Mouse (Mus musculus) retina, adult 2 months (tissue): ENCODE results near the gene Fam122c.

Source experiments
- DNase-seq: peaks from one replicate; pipeline ENCODE4 v3.0.0-alpha.2; 2012; ENCODE audit warnings: low read depth, low spot score

Fam122c gene

DNA sequence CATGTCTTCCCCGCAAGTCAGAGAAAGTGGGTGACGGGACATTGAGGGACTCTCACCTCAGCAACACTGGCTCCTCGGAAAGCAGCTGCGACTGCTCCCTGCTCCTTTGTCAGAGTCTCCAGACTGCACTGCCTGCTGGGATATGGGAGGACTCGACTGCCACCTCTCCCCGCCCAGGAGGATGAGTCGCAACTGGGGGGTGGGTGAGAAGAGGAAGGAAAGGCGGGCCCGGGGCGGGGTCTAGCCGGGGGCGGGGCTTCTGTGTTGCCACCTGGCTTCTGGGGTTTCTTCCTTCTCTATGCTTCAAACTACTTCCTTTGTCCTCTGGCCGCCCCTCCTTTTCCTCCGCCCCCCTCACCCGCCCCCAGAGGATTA lies 97.1 kb downstream of the Fam122c start, which contains the start of gene Mospd1:
TSS of gene Mospd1 (minus strand) at position 137 of the 375 bp plus-strand sequence.
- peak; percentile 50 for DNase-seq
